Mouse (Mus musculus) gastrocnemius, postnatal 36 days (tissue): Measurements from ENCODE around the gene Ppp1ca. TPM values are rescaled to one million over a fixed set of nuclear protein-coding genes. Genes with fewer than 3 reads are reported as not detected.

Experiments used
- DNase-seq, 2 experiments: peaks; one replicate each; pipeline ENCODE4 v3.0.0; 2022
- intact Hi-C: fragments of 180-260 bp; cut with DNase I; formaldehyde crosslinking; loops from one replicate; pipeline ENCODE4 v1.15.1; 2025
- total RNA-seq, 2 experiments: library from RNA; stranded (reverse); gene quantifications; 2 replicates each; pipeline ENCODE4 v1.2.3; 2021

The Ppp1ca gene
- total RNA-seq, 2 experiments from 2014 or later = 196 to 211 TPM

DNA sequence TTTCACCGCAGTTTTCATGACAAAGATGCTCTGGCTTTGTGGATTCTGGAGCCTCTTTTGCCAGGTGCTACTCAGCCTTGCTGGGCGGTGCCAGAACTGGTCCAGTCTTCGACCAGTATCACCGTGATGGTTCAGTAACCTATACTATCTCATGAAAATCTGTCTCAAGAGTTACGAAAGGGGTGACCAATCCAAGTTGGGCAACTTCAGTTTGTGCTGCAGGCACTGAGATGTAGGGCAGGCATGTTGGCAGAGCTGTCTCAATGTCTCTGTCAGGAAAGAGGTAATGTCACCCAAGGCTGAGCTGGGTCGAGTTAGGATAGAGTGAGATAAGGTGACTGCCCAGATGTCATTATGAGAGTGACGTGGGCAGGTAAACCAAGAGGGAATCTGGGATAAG lies 11.5 kb upstream of the Ppp1ca start:
- DNase-seq = no peak
- intact Hi-C loops = no loop called here

DNA sequence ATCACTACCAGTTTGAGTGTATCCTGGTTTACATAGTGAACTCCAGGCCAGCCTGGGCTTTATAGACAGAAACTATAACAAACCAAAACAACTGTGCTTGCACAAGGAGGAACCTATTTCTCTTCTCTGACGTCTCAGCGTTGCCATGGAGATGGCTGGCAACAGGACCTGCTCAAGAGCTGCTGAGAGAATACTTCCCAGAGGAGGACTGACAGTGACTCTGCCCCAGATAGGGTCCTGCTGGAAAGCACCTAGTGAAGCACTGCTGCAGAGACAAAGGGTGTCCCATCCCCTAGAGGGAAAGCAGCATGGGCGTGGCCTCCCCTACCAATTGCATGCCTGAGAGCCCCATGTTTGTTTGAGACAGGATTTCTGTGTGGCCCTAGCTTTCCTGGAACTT lies 10.0 kb upstream of the Ppp1ca start:
- intact Hi-C loops = no loop called here
- no peak for DNase-seq

DNA sequence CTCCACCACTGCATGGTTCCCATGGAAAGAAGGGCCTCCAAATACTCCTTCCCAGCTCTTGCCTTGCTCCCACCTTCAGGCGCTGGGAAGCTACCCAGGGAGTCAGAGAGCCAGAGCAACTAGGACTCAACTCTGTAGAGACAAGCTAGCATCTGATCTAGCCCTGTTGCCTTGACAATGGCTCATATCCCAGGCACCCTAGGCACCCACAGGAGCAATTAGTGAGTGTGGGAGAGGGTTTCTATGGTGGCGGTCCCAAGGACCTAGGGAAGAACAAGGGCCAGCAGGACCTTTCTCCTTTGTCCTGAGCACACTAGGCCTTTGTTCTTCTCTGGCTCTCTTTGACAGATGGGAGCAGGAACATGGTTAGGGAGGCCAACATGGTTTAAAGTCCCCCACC lies 8.2 kb upstream of the Ppp1ca start:
- no peak for DNase-seq
- intact Hi-C loops = no loop called here

DNA sequence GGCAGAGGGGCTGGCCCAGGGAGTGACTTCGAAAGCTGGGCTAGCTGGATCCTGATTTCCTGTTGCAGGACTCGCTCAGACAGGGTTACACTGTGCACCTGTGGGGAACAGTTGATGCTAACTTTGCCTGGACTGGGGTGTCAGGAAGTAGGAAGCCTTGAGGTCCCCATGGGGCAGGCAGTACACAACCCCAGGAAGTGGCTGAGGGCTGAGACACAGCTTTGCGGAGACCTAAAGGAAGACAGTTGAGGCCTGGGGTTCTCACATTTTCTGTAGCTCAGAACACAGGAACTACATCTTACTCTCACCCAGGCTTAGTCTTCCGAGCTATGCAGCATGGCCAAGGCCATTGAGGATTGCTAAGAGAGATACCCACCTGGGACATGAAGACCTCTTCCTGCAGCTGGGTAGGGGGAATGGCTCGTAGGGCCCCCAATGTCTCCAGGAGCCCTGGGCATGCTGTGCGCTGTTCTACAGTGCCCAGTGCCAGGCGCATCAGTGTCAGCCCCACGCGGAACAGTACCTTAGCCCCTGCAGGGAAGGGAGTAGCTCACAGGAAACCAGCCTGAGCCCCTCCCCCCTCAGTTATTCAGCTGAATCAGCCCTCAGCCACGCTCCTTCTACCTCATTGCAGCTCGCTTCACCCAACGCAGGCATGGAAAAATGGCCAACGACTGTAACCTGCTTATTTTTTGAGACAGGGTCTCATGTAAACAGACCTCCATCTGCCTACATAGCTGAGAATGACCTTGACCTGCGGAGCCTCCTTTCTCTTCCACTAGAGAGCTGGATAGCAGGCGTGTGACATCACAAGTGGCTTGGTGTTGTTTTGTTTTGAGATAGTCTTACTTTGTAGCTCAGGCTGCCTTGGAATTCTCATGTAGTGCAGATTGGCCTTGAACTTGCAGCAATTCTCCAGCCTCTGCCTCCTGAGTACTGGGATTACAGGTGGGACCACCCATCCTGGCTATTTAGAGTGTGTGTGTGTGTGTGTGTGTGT lies 6.6 kb upstream of the Ppp1ca start:
- DNase-seq = no peak
- intact Hi-C loops = no loop called here

DNA sequence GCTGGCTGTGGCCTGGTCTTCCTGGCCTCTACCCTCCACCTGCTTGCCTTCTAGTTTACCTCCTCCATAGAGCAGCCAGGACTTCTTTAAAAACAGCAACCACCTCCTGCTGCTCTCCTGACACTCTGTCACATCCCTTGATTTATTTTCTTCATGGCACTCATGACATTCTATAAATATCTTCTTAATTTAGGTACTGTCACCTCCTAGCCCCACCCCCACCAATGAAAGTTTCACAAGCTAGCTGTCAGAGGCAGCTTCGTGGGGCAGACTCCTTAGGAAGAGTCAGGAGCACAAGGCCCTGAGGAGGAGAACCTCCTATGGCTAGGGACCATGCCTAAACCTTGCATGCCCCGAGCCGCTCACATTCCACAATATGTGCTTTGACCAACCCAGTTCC lies 4.6 kb upstream of the Ppp1ca start:
- DNase-seq = no peak

DNA sequence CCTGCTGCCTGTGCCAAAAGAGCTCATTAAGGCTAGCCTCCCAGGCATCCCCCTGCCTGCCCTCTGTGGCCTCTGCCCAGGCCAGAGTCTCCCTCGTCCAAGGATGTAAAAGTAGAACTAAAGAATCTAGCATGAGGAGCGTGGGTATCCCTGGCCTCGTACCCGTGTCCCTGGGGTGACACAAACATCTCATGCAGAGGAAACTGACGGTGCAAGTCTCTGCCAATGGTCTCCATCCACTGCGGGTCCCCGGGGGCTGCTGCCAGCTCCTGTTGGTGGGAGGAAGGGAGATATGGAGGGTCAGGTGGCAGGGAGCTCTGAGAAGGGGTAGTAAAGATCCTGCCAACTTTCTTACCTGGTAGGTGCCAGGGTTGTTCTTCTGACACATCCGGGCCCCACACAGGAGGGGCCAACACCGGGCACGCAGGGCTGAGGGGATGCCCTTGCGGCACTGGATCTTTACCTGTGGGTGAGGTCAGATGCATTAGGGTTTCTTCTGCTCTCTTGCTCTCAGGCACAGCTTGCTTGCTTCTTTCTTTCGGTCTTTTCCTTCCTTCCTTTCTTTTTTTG lies 2.7 kb upstream of the Ppp1ca start:
- DNase-seq = no peak
- intact Hi-C loops = loop anchor here (2.0 kb wide), 1 partner anchor 14 kb away; the partner anchor contains the start of gene Carns1

More for the DNA sequence above, 4.6 kb upstream of the Ppp1ca start:
- intact Hi-C loops = no loop called here

DNA sequence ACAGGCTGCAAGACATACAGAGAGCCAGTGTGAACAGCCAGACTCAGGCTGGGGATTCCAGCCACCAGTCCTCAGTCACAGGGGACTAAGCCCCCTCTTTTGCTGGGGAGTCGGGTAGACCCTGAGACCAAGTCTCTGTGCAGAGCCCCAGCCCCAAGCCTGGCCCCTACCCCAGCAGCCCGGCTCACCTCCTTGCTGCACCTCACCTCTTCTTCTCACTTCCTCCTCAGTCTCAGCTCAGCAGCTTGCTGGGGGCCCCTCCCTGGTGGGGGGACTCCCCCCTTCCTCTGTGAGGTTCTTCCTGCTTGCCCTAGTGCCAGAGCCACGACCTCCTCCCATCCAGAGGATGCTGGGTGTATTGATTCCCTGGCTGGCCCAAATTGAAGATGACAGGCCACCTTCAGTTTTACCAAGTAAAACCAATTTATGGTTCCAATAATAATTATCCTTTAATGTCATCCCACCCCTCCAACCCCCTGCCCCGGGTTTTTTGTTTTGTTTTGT lies 982 bp upstream of the Ppp1ca start, which contains the start of gene Tbc1d10c:
TSS of gene Tbc1d10c (minus strand) at position 454 of the 504 bp plus-strand sequence.
- intact Hi-C loops = loop anchor here (1.0 kb wide), 1 partner anchor 22 kb away; no protein-coding TSS in a partner anchor
- no peak for DNase-seq

DNA sequence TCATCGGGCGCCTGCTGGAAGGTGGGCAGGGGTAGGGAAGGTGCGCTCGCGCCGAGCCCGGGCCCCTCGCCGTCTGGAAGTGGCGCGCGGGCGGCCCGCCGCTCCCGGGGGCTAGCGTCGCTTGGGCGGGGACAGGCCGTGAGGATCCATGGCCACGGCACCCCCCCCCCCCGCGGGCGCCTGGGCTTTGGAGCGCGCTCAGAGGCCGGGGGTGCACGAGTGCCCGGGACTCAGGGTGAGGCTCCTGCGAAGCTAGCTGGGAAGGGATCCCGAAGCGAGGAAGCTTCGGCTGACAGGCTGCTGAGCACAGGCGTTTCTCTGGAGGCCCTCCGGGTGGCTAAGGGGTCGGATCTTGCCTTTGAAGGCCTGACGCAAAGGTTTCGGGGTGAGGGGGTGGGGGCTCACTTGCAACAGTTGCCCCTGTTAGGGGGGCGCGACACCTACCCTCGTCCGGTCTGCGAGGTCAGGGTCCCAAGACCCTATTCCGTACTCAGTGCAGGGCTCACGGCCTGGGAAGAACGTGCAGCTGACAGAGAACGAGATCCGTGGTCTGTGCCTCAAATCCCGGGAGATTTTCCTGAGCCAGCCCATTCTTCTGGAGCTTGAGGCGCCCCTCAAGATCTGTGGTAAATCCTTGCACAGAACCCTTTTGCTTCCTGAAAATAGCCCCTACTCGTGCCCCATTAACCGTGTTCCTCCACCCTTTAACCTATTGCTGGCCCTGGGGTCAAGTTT lies 553 bp downstream of the Ppp1ca start:
- DNase-seq = no peak
- intact Hi-C loops = no loop called here

DNA sequence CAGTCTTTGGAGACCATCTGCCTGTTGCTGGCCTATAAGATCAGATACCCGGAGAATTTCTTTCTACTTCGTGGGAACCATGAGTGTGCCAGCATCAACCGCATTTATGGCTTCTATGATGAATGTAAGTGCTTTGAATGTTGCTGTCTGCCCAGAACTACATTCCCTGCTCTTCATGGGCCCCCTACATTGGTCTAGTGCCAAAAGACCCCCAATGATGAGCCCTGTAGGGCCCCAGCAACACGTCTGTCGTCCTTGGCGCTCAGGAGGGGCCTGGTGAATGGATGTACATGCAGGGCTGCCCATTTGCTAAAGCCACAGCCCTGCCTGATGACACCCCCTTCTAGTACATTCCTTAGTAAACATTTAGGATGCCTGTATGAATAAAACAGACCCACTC lies 1.3 kb downstream of the Ppp1ca start:
- no peak for DNase-seq
- intact Hi-C loops = no loop called here

DNA sequence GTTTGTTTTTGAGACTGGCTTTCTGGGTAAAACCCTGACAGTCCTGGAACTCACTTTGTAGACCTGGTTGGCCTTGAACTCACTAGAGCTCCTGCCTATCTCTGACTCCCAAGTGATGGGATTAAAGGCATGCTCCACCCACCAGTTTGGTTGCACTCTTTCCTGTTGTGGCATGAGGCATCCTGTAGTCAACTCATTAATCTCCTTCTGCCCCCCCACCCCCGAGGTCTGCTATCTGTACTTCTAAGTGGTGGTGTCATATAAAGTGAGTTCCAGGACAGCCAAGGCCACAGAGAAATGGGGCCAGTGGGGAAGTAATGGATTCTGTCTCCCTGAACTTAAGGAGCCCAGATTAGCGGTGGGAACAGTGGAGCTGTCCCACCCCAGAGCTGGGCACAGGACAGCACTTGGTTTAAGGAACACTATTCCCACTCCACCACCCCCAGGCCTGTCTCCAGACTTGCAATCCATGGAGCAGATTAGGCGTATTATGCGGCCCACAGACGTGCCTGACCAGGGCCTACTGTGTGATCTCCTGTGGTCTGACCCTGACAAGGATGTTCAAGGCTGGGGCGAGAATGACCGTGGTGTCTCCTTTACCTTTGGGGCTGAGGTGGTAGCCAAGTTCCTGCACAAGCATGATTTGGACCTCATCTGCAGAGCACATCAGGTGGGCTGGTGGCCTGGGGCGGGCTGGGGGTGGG lies 2.3 kb downstream of the Ppp1ca start:
- intact Hi-C loops = no loop called here
- DNase-seq = no peak

DNA sequence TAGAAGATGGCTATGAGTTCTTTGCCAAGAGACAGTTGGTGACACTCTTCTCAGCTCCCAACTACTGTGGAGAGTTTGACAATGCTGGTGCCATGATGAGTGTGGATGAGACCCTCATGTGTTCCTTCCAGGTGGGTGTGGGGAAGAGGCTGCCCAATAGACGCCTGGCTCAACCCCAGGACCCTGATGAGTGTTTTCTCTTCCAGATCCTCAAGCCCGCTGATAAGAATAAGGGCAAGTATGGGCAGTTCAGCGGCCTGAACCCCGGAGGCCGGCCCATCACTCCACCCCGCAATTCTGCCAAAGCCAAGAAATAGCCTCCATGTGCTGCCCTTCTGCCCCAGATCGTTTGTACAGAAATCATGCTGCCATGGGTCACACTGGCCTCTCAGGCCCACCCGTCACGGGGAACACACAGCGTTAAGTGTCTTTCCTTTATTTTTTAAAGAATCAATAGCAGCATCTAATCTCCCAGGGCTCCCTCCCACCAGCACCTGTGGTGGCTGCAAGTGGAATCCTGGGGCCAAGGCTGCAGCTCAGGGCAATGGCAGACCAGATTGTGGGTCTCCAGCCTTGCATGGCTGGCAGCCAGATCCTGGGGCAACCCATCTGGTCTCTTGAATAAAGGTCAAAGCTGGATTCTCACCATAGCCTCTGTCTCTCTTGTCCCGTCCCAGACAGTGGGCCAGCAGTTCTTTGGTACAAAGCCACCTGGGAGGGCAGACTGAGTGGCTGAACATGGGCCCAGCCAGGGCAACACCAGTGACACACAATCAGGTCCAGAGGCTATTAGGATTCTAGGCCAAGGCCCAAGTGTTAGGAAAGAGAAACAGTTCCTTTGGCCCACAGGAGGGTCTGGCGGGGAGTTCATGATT lies 3.1 kb downstream of the Ppp1ca start:
- no peak for DNase-seq
- intact Hi-C loops = no loop called here

DNA sequence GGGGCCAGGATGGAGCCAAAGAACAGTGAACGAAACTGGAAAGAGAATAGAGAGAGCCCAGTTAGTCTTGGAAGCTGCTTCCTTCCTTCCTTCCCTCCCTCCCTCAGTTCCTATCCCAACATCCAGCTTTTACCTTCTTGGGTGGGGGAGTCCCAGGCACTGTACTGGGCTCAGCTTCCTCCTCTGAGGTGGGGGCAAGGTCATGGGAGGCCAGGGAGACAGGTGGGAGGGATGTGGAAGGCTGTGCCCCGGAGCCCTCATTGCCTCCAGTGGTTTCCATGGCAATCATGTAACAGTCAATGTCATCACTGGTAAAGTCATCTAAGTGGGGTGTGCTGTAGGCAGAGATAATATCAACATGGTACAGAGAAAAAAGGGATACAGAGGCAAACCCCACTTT lies 4.2 kb downstream of the Ppp1ca start:
- DNase-seq = no peak
- intact Hi-C loops = no loop called here

DNA sequence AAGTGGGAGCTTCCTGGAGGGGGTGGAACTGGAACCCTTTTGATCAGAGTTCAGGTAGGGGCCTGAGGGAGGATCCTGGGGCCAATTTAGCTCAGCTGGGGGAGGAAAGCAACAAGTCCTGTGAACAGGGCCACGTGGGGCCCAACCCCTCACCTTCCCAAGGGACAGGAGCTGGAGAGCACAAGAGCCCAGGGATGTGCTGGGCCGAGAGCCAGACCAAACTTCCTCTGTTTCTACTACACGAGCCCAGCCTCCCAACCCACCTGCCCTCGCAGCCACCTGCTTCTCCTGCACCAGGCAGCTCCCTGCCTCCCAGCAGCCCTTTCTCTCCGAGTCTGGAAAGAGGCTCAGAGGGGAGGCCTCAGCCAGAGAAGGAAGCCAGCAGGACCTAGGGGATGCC lies 4.7 kb downstream of the Ppp1ca start:
- intact Hi-C loops = no loop called here
- DNase-seq = no peak

DNA sequence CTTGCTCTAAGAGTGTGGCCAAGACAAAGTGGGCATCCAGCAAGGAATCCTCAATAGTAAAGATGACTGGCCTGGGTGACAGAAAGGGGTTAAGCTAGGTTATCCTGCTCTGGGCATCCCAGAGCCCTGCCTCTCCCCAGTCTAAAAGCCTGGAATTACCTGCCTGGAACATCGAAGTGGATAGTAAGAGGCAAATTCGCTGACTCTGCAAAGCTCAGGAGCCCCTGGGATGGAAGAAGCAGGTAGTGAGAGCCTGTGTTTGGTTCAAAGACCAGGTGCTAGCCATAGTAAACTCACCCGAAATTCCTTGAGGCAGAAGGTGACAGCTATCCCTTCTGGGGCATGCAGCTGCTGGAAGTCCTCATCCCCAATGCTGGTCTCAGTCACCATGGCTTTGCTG lies 5.3 kb downstream of the Ppp1ca start:
- intact Hi-C loops = no loop called here
- no peak for DNase-seq

DNA sequence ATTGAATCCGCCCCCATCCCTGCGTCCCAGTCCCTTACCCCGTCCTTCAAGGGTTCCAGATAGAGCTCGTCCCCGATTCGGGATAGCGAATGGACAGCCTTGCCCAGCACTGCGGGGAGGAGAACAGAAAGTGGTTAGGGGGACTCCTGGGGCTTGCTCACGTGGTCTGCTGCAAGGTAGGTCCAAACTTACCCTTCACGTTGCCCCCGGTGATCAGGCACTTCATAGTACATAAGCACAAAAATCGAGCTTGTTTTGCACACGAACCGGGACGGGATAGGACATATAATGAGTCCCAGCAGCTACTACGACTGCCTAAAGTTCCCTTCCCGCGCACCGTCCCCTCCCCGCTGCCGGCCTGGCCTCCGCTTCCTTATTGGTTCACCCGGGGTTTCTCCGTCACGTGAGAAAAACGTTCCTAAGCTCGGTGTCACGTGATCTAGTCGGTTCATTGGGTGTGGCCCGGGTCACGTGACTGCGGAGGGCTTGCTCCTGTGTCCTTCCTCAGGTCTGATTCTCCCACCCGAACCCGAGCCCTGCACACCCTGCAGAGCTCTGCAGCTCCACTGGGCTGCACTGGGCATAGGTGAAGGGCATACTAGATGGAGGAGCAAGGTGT lies 9.5 kb downstream of the Ppp1ca start, which contains the start of gene Rad9a:
TSS of gene Rad9a (minus strand) at position 372 of the 619 bp plus-strand sequence.
- intact Hi-C loops = no loop called here
- peak; percentile 89 to 94 for DNase-seq

DNA sequence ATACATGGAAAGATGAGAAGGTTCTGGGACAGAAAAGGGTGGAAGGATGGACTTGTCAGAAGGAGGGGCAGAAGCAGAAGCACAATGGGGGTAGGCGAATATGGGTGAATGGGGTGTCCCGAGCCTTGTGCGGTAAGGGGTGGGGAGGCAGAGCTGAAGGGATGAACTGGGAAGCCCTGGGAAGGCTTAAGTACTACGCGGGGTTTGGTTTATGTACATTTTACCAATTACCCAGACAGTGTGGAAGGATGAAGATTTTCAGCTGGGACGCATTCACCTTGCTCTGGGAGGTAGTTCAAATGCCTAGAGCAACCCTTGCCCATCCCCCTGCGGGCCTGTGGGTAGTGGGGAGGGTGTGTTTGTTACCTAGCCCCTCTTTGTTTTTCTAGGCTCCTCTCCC lies 10.3 kb downstream of the Ppp1ca start:
- DNase-seq = no peak
- intact Hi-C loops = no loop called here

DNA sequence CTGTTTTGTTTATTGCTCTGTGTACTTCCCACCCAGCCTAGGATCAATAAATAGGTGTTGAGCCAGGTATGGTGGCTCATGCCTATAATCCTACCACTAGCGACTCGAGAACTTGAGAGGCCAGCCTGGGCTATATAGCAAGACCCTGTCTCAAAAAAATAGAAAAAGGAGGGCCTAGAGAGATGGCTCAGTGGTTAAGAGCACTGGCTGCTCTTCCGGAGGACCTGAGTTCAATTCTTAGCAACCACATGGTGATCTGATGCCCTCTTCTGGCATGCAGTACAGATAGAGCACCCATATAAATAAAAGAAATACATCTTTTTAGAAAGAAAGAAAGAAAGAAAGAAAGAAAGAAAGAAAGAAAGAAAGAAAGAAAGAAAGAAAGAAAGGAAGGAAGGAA lies 11.3 kb downstream of the Ppp1ca start:
- DNase-seq = no peak
- intact Hi-C loops = no loop called here

DNA sequence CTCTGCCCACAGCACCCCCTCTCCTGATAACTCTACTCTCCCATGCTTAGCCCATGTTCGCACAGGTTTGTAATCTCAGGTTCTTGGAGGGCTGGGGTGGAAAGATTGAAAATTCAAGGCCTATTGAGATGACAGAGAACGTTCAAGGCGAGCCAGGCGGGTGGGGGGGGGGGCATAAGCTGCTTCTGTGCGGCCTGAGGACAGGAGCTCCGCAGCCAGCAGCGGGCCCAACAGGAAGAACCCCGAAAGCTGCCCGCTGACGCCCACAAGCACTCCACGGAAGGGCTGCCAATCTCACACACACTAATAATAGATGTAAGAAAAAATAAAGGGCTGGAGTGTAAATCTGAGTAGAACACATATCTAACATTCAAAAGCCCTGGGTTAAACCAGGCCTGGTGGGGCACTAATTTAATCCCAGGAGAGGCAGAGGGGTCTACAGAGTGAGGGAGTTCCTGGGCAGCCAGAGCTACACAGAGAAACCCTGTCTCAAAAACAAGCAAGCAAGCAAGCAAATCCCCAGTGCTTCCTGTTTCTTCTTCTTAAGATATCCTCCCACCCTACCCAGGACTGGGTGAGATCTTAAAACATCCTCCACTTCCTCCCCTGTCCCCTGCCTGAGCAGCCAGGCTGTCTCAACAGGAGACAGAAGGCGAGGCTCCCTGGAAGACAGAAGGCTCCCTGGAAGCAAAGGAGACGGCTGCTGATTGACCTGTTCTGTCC lies 11.9 kb downstream of the Ppp1ca start:
- no peak for DNase-seq
- intact Hi-C loops = no loop called here
